Mouse (Mus musculus) Patski (cell line): ENCODE measurements around the gene H2-DMb2. TPM values are rescaled to one million over a fixed set of nuclear protein-coding genes. Genes with fewer than 3 reads are reported as not detected.
A peak's percentile ranks its signal among the peaks of the same experiment; 100 is the strongest.

Experiments
- ATAC-seq: fragments of 100-300 bp; one replicate; pipeline ENCODE4 v1.8.0; 2021
- CTCF ChIA-PET: fragments of 350-600 bp; sonication (Branson Sonifier 250); formaldehyde crosslinking; loops from one replicate; lab custom pipeline; 2022; ENCODE audit warnings: inconsistent platforms; lab: Charles Lee
- POLR2A ChIA-PET: fragments of 350-600 bp; sonication (Branson Sonifier 250); formaldehyde crosslinking; loops from one replicate; lab custom pipeline; 2022; ENCODE audit warnings: antibody characterized with exemption, inconsistent platforms; lab: Charles Lee
- DNase-seq: peaks from one replicate; pipeline ENCODE4 v3.0.0-alpha.2; 2011; ENCODE audit warnings: low read depth, low spot score
- H3K27me3 ChIP-seq: fragments of 371-371 bp; one replicate; pipeline ENCODE4 v1.5.1; 2021
- CTCF ChIP-seq: fragments of 100-300 bp; IDR thresholded peaks from one replicate; pipeline ENCODE4 v1.5.1; 2021
- in situ Hi-C: fragments of 300-500 bp; cut with MboI; formaldehyde crosslinking; loops from 3 replicates; pipeline ENCODE4 v1.11.1; 2018; ENCODE audit warnings: low pct_unique_long_range_greater_than_20kb, mixed read lengths
- polyA plus RNA-seq: library from polyadenylated mRNA; unstranded; gene quantifications from one replicate; pipeline ENCODE4 v1.2.3, GENCODE M21; 2021

Gene H2-DMb2
- polyA plus RNA-seq, 1 experiment from 2014 or later = 8.2 TPM

DNA sequence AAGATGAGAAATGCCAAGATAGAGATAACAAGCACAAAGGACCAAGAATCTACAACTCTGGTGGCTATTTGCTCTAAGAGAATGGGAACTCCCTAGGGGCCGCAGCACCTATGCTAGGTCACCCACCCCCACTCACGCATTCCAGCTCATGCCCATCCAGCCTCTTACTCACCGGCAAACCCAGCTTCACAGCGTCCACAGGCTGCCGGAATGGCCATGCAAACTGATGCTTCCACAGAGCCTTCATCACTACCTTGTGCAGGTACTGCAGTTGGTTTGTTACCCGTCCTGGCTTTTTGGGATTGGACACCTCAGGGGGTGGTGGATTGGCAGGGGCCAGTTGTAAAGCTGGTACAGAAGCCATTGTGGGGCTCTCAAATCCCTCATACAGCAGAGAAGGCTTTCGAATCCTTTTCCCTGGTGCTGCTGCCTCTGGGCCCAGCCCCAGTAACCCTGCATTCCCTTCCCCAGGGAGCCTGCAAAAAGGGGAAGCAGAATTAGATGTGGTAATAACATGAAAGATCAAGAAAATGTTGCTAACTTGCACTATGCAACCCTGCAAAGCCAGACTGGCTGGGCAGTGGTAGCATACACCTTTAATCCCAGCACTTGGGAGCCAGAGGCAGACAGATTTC lies 26.3 kb upstream of the H2-DMb2 start:
- ATAC-seq = no peak
- no peak for TF ChIP-seq CTCF
- in situ Hi-C loops = loop anchor here (25.0 kb wide), 1 partner anchor 1795 kb away; the partner anchor contains the start of genes Atat1, Mrps18b and Ppp1r10
- POLR2A ChIA-PET = interaction anchor here (0.7 to 2.1 kb wide), 3 partner anchors 11 to 66 kb away, joined by 3 to 9 read pairs (median 7); no protein-coding TSS in a partner anchor
- no peaks in the 10 kb centered on the region for H3K27me3 ChIP-seq
- CTCF ChIA-PET = interaction anchor here (0.9 to 6.9 kb wide), 6 partner anchors 8 to 48 kb away, joined by 3 to 42 read pairs (median 4); no protein-coding TSS in a partner anchor
- DNase-seq = no peak

DNA sequence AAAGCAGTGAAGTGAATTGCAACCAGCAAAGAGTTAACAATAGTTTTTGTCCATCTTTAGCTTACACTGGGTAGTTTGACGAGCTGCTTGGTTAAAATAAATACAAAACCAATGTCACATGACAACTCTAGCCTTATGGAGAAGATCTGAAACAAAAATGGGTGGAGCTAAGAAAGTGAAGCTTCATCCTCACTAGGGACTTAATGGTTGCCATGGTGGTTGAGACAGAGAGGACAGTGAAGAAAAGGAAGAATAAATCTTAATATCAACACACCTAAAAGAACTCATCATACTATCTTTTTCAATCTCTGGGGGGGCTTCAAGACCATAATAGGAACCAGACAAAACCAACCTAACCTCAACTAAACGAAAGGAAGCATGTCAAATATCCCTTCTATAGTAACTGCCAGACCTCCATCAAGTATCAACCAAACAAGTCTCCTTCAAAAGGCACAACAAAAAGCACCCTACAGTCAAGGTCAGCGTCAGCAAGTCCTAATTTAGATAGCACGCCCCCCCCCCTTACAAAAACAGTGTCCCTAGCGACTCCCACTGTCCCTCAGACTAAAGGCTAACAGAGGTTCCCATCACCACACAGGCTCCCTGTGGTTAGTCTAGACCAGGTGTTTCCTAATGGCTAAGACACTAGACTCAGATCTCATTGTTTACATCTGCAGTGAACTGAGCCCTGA lies 25.5 kb upstream of the H2-DMb2 start:
- ATAC-seq = no peak
- no peak for TF ChIP-seq CTCF
- ChIA-PET CTCF (interaction anchor here (0.8 to 6.9 kb wide), 3 partner anchors 17 to 24 kb away, joined by 3 to 42 read pairs (median 3); no protein-coding TSS in a partner anchor), POLR2A (interaction anchor here (2.1 to 3.4 kb wide), 3 partner anchors 8 to 17 kb away, joined by 9 to 19 read pairs (median 12); no protein-coding TSS in a partner anchor)
- no peaks in the 10 kb centered on the region for H3K27me3 ChIP-seq
- in situ Hi-C loops = loop anchor here (25.0 kb wide), 1 partner anchor 1795 kb away; the partner anchor contains the start of genes Atat1, Mrps18b and Ppp1r10
- no peak for DNase-seq

DNA sequence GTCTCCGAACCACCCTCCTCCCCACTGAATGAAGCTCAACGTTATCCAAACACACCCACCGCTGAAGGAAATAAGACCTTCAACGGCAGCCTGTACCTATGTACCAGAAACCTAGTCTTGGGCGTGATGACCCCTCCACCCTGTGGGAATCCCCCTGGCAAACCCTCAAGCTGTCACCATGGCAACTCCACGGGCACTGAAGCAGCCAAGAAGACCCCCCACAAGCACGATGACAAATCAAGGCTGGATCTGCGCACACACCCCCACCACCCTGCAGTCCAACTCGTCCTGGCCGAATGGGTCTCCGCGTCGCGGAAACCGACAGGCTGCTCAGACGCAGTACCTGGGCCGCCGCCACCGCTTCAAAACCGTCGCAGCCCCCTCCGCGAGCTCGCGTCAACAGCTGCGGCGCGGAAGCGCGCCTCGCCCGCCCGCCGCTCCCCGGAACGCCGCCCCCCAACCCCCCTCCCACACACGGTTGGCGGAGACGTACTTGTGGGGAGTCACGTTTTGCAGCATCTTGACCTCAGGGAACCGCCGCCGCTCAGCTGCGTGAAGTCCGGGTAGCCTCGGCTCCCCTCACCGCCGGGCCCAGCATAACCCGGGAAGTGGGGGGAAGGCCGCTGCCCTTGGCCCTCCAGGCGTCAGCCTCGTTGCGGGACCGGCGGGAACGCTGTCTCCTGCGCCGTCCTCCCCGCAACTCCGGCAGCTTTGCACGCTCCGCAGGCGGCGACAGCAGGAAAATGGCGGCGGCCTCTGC lies 24.8 kb upstream of the H2-DMb2 start:
- ChIA-PET CTCF (interaction anchor here (0.8 to 6.9 kb wide), 3 partner anchors 8 to 25 kb away, joined by 3 to 42 read pairs (median 4); no protein-coding TSS in a partner anchor), POLR2A (interaction anchor here (0.8 to 3.4 kb wide), 4 partner anchors 9 to 47 kb away, joined by 3 to 19 read pairs (median 8); no protein-coding TSS in a partner anchor)
- no peak for TF ChIP-seq CTCF
- DNase-seq = peak; percentile 47
- ATAC-seq = no peak
- H3K27me3 ChIP-seq = no peaks in the 10 kb centered on the region
- in situ Hi-C loops = loop anchor here (25.0 kb wide), 1 partner anchor 1794 kb away; the partner anchor contains the start of genes Atat1, Mrps18b and Ppp1r10

DNA sequence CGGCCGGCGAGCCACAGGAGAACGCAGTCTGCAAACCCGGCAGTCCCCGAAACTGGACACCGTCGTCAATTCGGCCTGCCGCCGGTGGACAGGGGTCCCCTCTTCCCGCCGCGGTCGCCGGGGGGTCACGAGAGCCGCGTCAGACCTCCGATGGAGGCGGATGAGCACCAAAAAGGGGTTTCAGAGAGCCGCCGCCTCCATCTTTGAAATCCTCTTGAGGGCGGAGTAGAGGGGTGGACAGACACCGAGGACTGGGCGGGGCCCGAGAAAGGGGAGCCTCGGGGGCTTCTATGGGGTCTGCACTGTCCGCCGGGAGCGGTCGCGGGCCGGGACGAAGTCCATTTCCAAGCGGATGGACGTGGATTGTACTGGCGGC lies 24.2 kb upstream of the H2-DMb2 start:
- in situ Hi-C loops = loop anchor here (25.0 kb wide), 1 partner anchor 1793 kb away; the partner anchor contains the start of genes Atat1, Mrps18b and Ppp1r10
- H3K27me3 ChIP-seq = no peaks in the 10 kb centered on the region
- ATAC-seq (no peak), DNase-seq (no peak)
- ChIA-PET POLR2A (interaction anchor here (0.8 to 3.4 kb wide), 5 partner anchors 9 to 46 kb away, joined by 3 to 19 read pairs (median 12); no protein-coding TSS in a partner anchor), CTCF (interaction anchor here (1.5 to 6.9 kb wide), 2 partner anchors 9 to 15 kb away, joined by 4 to 42 read pairs; no protein-coding TSS in a partner anchor)
- TF ChIP-seq CTCF = no peak

DNA sequence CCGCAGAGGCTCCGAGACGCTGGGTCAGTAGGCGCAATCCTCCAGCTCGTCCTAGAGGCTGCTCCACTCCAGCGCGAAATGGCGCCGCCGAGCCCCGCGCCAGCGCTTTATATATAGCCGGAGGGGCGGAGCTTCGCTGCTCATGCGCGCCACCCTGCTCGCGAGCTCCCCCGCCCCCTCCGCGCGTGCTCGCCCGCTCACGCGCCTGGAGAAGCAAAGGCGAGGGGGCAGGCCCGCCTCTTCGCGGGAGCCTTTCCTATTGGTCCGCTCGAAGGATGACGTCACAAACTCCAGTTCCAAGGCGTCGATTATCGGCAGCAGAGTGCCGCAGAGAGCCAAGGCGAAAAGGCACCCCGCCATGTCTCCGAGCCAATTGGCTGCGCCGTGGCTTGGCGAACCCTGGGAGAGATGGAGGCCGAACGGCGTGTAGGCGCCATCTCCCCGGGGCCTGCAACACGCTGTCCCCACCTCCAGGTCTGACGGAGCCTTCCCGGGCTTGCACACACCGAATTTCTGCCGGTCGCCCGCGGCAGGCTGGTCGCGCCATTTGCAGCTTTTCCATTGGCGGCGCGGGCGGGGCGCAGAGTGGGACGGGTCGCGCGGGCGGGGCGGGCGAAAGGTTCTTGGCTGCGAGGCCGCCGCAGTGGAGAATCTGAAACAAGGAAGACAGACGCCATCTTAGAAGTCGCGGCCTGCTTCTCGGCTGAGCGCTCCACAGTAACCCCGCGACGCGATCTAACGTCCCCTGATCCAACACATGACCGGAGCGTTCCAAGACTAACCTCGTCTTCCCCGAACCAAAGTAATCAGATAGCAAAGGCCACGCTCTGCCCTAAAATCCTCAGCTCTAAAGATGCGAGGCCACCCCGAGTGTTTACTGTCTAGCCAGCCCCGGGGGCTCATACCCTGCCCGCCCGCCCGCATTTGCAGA lies 23.6 kb upstream of the H2-DMb2 start, which contains the start of gene H2-DMa:
Gene H2-DMa (plus strand): TSS at position 293 of the 931 bp plus-strand sequence.
- no peak for TF ChIP-seq CTCF
- DNase-seq (peak; percentile 95), ATAC-seq (peak; percentile 40)
- in situ Hi-C loops = loop anchor here (25.0 kb wide), 1 partner anchor 1793 kb away; the partner anchor contains the start of genes Atat1, Mrps18b and Ppp1r10
- POLR2A ChIA-PET = interaction anchor here (0.9 to 3.4 kb wide), 5 partner anchors 10 to 45 kb away, joined by 3 to 19 read pairs (median 12); no protein-coding TSS in a partner anchor
- no peaks in the 10 kb centered on the region for H3K27me3 ChIP-seq
- CTCF ChIA-PET = interaction anchor here (1.5 to 6.9 kb wide), 2 partner anchors 10 to 15 kb away, joined by 4 to 42 read pairs; no protein-coding TSS in a partner anchor

DNA sequence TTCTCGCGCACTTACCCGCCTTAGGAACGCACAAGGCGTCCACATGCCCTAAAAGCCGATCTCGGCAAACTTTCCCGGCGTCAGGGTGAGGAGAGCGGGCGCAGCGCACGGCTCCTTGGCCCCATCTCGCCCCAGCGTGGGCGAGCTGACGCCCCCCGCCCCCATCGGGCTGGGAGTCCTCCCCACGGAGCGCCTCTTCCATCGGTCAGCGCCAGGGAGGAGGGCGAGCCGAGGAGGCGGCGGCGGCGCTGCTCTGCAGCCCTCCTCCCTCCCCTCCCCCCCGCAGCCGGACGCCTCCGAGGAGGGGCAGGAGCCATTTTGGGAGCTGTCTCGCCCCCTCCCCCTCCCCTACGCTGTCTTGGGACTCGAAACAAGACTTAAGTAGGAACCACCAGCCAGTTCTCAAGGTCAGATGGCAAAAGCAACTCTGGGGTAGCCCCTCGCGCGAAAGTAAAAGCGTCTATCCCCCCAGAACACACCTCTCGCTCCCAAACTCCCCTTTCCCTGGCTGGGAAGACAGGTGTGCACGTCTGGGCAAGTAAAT lies 22.9 kb upstream of the H2-DMb2 start:
- POLR2A ChIA-PET = interaction anchor here (0.9 to 3.4 kb wide), 4 partner anchors 9 to 27 kb away, joined by 3 to 19 read pairs (median 13); no protein-coding TSS in a partner anchor
- CTCF ChIA-PET = interaction anchor here (1.5 to 6.9 kb wide), 2 partner anchors 10 to 14 kb away, joined by 4 to 42 read pairs; no protein-coding TSS in a partner anchor
- no peak for DNase-seq
- H3K27me3 ChIP-seq = no peaks in the 10 kb centered on the region
- in situ Hi-C loops = loop anchor here (25.0 kb wide), 1 partner anchor 1792 kb away; the partner anchor contains the start of genes Atat1, Mrps18b and Ppp1r10
- TF ChIP-seq CTCF = no peak
- ATAC-seq = no peak

DNA sequence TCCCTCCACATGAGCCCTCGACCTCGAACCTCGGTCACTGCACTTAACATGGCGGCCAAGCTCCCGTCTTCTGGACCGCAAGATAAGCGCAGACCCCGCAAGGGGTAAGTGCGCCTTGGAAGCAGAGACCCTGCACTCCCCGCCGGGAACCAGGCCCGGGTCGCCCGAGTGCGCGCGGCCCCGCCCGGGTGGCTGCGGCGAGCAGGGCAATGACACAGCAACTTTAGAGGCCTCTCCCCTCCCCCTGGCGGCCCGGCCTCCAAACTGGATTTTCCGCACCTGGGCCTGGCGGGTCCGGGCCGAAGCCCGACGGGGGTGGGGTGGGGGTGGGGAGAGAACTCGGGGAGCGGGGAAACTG lies 22.3 kb upstream of the H2-DMb2 start:
- no peak for TF ChIP-seq CTCF
- DNase-seq (no peak), ATAC-seq (no peak)
- in situ Hi-C loops = loop anchor here (25.0 kb wide), 1 partner anchor 1792 kb away; the partner anchor contains the start of genes Atat1, Mrps18b and Ppp1r10
- ChIA-PET CTCF (interaction anchor here (6.9 kb wide), 1 partner anchor 14 kb away, joined by 42 read pairs; no protein-coding TSS in a partner anchor), POLR2A (interaction anchor here (0.9 to 3.4 kb wide), 7 partner anchors 8 to 28 kb away, joined by 3 to 19 read pairs (median 5); no protein-coding TSS in a partner anchor)
- no peaks in the 10 kb centered on the region for H3K27me3 ChIP-seq
